Mouse (Mus musculus) neural tube, embryonic 14.5 days (tissue): ENCODE results near the gene Mad2l1bp. TPM values are rescaled to one million over a fixed set of nuclear protein-coding genes. Genes with fewer than 3 reads are reported as not detected.

Experiments
- ATAC-seq: fragments of 200-750 bp; cut with Nextera tagmentation; 2 replicates; pipeline ENCODE4 v1.8.0; 2017; ENCODE audit warnings: low read depth, mild to moderate bottlenecking, moderate TSS enrichment, moderate library complexity
- H3K27ac ChIP-seq: fragments of 300-500 bp; sonication (generic); 2 replicates; pipeline ENCODE4 v1.5.1; 2014; ENCODE audit warnings: low read depth, mild to moderate bottlenecking, control low read depth, low read length, moderate library complexity, mixed read lengths
- H3K27me3 ChIP-seq: fragments of 300-500 bp; sonication (generic); 2 replicates; pipeline ENCODE4 v1.6.1; 2014; ENCODE audit warnings: low read length; ENCODE audit not compliant: control insufficient read depth, insufficient read depth
- H3K36me3 ChIP-seq: fragments of 300-500 bp; sonication (generic); 2 replicates; pipeline ENCODE4 v1.6.1; 2014; ENCODE audit warnings: low read length, mixed read lengths; ENCODE audit not compliant: control insufficient read depth, insufficient read depth
- H3K4me1 ChIP-seq: fragments of 300-500 bp; sonication (generic); 2 replicates; pipeline ENCODE4 v1.6.1; 2014; ENCODE audit warnings: low read length; ENCODE audit not compliant: control insufficient read depth, insufficient read depth
- H3K4me2 ChIP-seq: fragments of 300-500 bp; sonication (generic); 2 replicates; pipeline ENCODE4 v1.6.1; 2014; ENCODE audit warnings: mild to moderate bottlenecking, low read depth, low read length, control low read depth
- H3K4me3 ChIP-seq: fragments of 300-500 bp; sonication (generic); 2 replicates; pipeline ENCODE4 v1.5.1; 2014; ENCODE audit warnings: low read depth, low read length, control low read depth, mixed read lengths
- H3K9ac ChIP-seq: fragments of 300-500 bp; sonication (generic); replicated peaks from 2 replicates; pipeline ENCODE4 v1.6.1; 2014; ENCODE audit warnings: low read depth, mild to moderate bottlenecking, control low read depth, low read length, mixed read lengths
- H3K9me3 ChIP-seq: fragments of 300-500 bp; sonication (generic); 2 replicates; pipeline ENCODE4 v1.6.1; 2016; ENCODE audit warnings: low read length; ENCODE audit not compliant: control insufficient read depth
- WGBS: fragments of 180-500 bp; shearing (Covaris S2); extraction: QIAGEN DNeasy Blood & Tissue Kit; methylation state at CpG from one replicate; pipeline ENCODE4 v1.1.7; 2014; 5-methylcytosine and 5-hydroxymethylcytosine counted together
- polyA plus RNA-seq: library from polyadenylated mRNA; unstranded; fragments of >200 nt; fragmentation: Nextera tagmentation; extraction: Ambion mirVana; gene quantifications from 2 replicates; pipeline ENCODE4 v1.2.1, GENCODE M21; 2014

Mad2l1bp gene
- polyA plus RNA-seq, 1 experiment from 2014 or later: 21.4 TPM

DNA sequence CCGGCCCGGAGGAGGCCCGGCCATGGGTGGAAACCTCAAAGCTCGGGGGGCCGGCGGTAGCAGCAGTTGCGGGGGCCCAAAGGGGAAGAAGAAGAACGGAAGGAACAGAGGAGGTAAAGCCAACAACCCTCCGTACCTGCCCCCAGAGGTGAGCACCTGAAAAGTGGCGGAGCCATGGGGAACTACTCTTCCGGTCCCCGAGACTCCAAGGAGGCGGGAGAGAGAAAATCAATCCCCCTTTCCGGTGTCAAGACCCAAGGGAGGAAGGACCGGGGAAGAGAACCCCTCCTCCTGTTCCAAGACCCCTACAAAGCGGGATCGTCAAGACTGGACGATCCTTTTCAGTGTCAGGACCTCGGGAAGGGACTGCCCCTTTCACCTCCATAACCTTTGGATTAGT, 7.8 kb upstream of the Mad2l1bp start:
- H3K4me1 ChIP-seq: peaks cover 6% of the 10 kb centered on the region; the same call in 1 of the 2 replicates
- peak overlapping the region; percentile 75 for H3K4me2 ChIP-seq
- H3K9ac ChIP-seq: peak overlapping the region; percentile 80
- H3K27ac ChIP-seq: peak overlapping the region; percentile 78
- H3K9me3 ChIP-seq: no peaks in the 10 kb centered on the region
- under 1% methylated on average over 19 of the region's 19 CpGs for WGBS
- ATAC-seq: peak; percentile 55
- H3K4me3 ChIP-seq: peak overlapping the region; percentile 84
- peaks cover 17% of the 10 kb centered on the region for H3K36me3 ChIP-seq
- no peaks in the 10 kb centered on the region for H3K27me3 ChIP-seq

DNA sequence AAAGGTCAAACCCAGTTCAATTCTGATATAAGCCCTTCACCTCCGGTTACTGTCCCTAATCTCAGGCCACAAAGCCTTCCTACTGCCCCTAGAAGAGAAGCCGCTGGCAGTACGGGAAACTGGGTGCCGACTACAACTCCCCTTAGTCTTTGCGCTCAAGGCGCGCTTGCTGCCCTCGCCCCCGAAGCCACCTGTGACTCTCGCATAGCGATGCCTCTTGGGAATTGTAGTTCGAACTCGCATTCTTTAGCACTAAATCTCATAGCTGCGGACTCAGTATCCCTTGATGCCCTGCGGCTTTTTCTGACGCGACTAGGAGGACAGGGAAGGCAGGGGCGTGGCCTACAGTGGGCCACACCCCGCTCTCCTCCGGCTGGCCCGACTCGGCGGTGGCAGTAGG, 7.3 kb upstream of the Mad2l1bp start, which contains the start of gene Gtpbp2:
TSS of gene Gtpbp2 (plus strand) at position 347 of the 400 bp plus-strand sequence.
- peaks cover 6% of the 10 kb centered on the region; the same call in 1 of the 2 replicates for H3K4me1 ChIP-seq
- peak; percentile 97 for ATAC-seq
- under 1% methylated on average over 23 of the region's 23 CpGs for WGBS

DNA sequence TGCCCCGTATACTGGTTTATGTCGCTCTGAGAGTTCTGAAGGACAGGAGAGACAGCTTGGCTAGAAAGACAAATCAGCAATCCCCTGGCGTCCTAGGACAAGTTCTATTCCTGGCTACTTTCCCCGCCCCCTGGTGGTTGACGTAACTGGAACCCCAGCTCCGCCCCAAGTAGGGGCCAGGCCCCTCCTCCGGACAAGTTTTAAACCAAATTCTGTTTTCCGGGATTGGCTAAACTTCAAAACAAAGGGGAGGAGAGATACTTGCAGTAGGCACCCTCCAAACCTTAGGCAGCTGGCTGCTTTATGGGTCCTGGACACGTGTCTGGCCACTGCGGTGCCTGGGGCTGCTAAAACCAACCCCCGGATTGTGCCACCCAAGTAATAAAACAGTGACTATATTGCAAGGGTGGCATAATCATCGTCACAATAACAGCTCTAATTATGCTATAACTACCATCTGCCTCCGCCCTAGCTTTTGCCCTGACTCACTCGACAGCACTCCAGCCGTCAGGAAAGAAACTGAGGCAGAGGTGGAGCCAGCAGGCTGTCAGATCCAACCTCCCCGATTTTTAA, 6.8 kb upstream of the Mad2l1bp start:
- H3K27me3 ChIP-seq: no peaks in the 10 kb centered on the region
- H3K4me2 ChIP-seq: peak overlapping the region; percentile 58
- peaks cover 6% of the 10 kb centered on the region; the same call in 1 of the 2 replicates for H3K4me1 ChIP-seq
- peak overlapping the region; percentile 41; the same call in 1 of the 2 replicates for H3K27ac ChIP-seq
- WGBS: 1% methylated on average over 16 of the region's 16 CpGs
- peaks cover 10% of the 10 kb centered on the region; the same call in 1 of the 2 replicates for H3K36me3 ChIP-seq
- H3K9me3 ChIP-seq: no peaks in the 10 kb centered on the region
- H3K9ac ChIP-seq: peak overlapping the region; percentile 3
- peak overlapping the region; percentile 84 for H3K4me3 ChIP-seq
- peak; percentile 59 for ATAC-seq

More for the DNA sequence above, 7.3 kb upstream of the Mad2l1bp start, which contains the start of gene Gtpbp2:
- Histone ChIP-seq H3K27ac (peak within 1 kb of the TSS; percentile 78), H3K36me3 (peaks cover 12% of the 10 kb centered on the region; the same call in 1 of the 2 replicates), H3K9me3 (no peaks in the 10 kb centered on the region), H3K9ac (peak within 1 kb of the TSS; percentile 80), H3K27me3 (no peaks in the 10 kb centered on the region), H3K4me3 (peak within 1 kb of the TSS; percentile 84), H3K4me2 (peak within 1 kb of the TSS; percentile 75)

DNA sequence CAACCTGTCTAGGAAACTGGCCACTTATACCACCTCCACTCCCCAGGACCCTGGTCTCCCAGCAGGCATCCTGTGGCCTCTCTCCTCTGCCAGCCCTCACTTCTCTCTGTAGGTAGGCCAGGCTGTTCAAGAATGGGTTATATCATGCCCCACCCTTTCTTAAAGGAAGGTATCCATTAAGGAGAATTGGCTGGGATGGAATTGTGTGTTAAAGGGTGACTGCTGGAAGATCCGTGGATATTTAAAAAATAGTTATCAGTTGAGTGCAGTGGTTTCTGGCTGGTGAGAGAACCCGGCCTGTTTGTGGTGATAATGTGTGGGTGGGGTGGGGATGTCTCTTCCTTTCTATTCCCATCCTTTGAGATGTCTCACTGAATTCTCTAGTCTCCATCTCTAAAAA, 5.9 kb upstream of the Mad2l1bp start:
- Histone ChIP-seq H3K4me1 (peaks cover 6% of the 10 kb centered on the region; the same call in 1 of the 2 replicates), H3K27ac (no peak overlapping the region)
- no peak for ATAC-seq

DNA sequence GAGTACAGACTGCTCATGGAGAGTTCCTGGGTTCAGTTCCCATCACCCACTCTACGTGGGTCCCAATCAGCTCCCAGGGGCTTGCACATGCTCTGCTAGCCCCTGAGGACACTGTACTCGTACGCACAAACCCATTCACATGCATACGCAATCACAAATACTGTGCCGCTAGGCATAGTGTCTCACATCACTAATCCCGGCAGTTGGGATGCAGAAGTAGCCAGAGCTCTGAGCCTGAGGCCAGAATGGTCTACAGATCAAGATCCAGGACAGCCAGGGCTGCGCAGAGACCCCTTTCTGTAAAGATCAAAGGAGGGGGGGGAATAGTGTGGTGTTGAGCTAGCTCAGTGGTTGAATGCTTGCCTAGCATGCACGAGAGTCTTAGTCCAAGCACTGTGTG, 3.8 kb upstream of the Mad2l1bp start:
- Histone ChIP-seq H3K4me3 (no peak overlapping the region), H3K4me2 (no peak overlapping the region), H3K9ac (no peak overlapping the region), H3K36me3 (no peaks in the 10 kb centered on the region), H3K4me1 (peaks cover 14% of the 10 kb centered on the region), H3K27me3 (no peaks in the 10 kb centered on the region), H3K9me3 (no peaks in the 10 kb centered on the region), H3K27ac (no peak overlapping the region)
- 90% methylated on average over 8 of the region's 8 CpGs for WGBS
- no peak for ATAC-seq

More for the DNA sequence above, 5.9 kb upstream of the Mad2l1bp start:
- H3K36me3 ChIP-seq: peaks cover 2% of the 10 kb centered on the region; the same call in 1 of the 2 replicates
- no peaks in the 10 kb centered on the region for H3K9me3 ChIP-seq
- no peak overlapping the region for H3K4me3 ChIP-seq
- 71% methylated on average over 2 of the region's 2 CpGs for WGBS
- H3K27me3 ChIP-seq: no peaks in the 10 kb centered on the region
- no peak overlapping the region for H3K9ac ChIP-seq
- no peak overlapping the region for H3K4me2 ChIP-seq

DNA sequence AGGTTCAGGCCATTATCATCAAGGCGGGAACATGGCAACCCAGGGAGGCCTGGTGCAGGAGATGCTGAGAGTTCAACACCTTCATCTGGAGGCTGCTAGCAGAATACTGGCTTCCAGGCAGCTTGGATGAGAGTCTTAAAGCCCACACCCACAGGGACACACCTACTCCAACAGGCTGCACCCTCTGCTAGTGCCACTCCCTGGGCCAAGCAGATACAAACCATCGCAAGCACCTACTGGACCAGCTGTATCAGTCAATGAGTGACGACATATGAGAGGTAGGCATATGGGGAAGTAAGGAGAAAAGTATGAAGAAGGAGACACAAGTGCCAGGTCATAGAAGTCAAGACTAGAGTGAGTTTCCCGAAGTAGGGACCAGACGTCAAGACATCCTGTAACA, 3.3 kb upstream of the Mad2l1bp start:
- Histone ChIP-seq H3K4me2 (no peak overlapping the region), H3K9me3 (no peaks in the 10 kb centered on the region), H3K4me3 (no peak overlapping the region), H3K36me3 (no peaks in the 10 kb centered on the region), H3K27ac (no peak overlapping the region), H3K4me1 (peaks cover 11% of the 10 kb centered on the region), H3K9ac (no peak overlapping the region), H3K27me3 (no peaks in the 10 kb centered on the region)
- no peak for ATAC-seq
- 89% methylated on average over 5 of the region's 5 CpGs for WGBS

DNA sequence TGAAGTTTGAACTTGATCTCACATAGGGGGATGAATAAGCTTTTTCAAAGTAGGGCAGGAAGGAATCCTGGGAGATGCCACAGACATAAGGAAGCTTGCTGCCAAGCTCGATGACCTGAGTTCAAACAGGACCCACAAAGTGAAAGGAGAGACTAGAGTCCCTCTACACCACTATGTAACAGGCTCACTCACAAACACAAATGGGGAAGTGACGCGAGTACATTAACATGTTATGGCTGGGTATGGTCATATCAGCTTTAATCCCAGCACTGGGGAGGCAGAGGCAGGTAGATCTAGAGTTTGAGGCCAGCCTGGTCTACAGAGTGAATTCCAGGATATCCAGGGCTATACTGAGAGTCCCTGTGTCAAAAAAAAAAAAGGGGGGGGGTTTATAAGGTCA, 983 bp upstream of the Mad2l1bp start:
- no peak for ATAC-seq
- no peaks in the 10 kb centered on the region for H3K27me3 ChIP-seq
- 98% methylated on average over 3 of the region's 3 CpGs for WGBS
- peaks cover 8% of the 10 kb centered on the region; the same call in 1 of the 2 replicates for H3K4me1 ChIP-seq
- H3K4me3 ChIP-seq: no peak overlapping the region
- H3K36me3 ChIP-seq: no peaks in the 10 kb centered on the region
- H3K4me2 ChIP-seq: no peak overlapping the region
- no peak overlapping the region for H3K27ac ChIP-seq
- H3K9ac ChIP-seq: no peak overlapping the region
- H3K9me3 ChIP-seq: no peaks in the 10 kb centered on the region

DNA sequence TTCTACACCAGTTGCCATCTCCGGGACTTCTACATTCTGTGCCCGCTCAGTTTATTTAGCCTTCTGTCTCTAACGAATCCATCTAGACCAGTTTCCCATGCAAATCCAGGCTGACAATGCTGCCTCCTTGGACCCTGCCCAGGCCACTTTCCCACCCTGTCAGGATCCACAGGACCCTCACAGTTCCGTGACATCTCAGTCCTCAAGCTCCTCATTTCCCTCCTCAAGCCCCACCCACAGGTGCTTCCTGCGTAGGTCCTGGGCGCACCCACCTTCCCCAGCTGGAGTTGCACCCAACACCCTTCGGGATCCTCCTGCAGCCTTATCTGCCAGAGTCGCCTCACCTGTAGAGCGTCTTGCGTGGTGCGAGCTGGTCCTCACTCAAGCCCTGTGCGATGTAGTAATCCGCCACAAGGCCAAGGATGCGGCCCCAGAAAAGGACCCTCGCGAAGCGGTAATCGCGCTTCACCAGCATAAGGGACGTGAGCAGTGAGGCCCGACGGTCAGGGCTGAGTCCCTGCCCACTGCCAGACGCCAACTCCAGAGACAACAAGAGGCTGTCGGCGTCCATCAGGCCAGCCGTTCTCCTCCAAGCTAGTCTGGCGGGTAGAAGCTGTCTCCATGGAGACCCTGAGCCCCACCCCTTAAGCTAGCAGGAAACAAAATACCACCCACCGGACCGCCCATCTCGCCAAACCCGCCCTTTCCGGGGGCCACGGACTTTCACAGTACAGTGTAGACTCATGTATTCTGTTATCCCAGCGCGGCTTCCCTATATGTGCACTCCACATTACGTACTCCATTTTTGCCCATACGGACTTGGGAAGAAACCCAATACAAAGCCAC, 9.6 kb downstream of the Mad2l1bp start, which contains the start of gene Rsph9:
TSS of gene Rsph9 (minus strand) at position 639 of the 846 bp plus-strand sequence.
- Histone ChIP-seq H3K36me3 (peaks cover 9% of the 10 kb centered on the region), H3K4me2 (peak within 1 kb of the TSS; percentile 57), H3K27ac (no peak within 1 kb of the TSS), H3K9ac (peak within 1 kb of the TSS; percentile 51), H3K27me3 (no peaks in the 10 kb centered on the region), H3K9me3 (no peaks in the 10 kb centered on the region), H3K4me1 (0 out of 2 replicates have a peak, but pooled peaks cover 8% of the 10 kb centered on the region), H3K4me3 (peak within 1 kb of the TSS; percentile 28)
- ATAC-seq: peak; percentile 91
- 8% methylated on average over 37 of the region's 37 CpGs for WGBS
